Mouse (Mus musculus) liver, embryonic 14.5 days (tissue): ENCODE results near the gene Serpinb6a. TPM values are rescaled to one million over a fixed set of nuclear protein-coding genes. Genes with fewer than 3 reads are reported as not detected.

Experiments
- ATAC-seq: fragments of 200-750 bp; cut with Nextera tagmentation; 2 replicates; pipeline ENCODE4 v1.8.0; 2017; ENCODE audit warnings: moderate number of reproducible peaks, mild to moderate bottlenecking, moderate library complexity; ENCODE audit not compliant: insufficient read depth
- DNase-seq, 3 experiments: peaks; one replicate each; pipeline ENCODE4 v3.0.0-alpha.2; 2012 to 2013; ENCODE audit warnings: low read depth in 3 of 3, low spot score in 3 of 3
- H3K27ac ChIP-seq: fragments of 300-500 bp; sonication (generic); 2 replicates; pipeline ENCODE4 v1.5.1; 2014; ENCODE audit warnings: moderate library complexity, mild to moderate bottlenecking, control low read depth, inconsistent platforms
- H3K27me3 ChIP-seq: fragments of 300-500 bp; sonication (generic); 2 replicates; pipeline ENCODE4 v1.6.1; 2014; ENCODE audit warnings: mild to moderate bottlenecking, low read length, moderate library complexity; ENCODE audit not compliant: control insufficient read depth, insufficient read depth
- H3K36me3 ChIP-seq: fragments of 300-500 bp; sonication (generic); replicated peaks from 2 replicates; pipeline ENCODE4 v1.6.1; 2014; ENCODE audit warnings: low read depth; ENCODE audit not compliant: control insufficient read depth, insufficient read depth
- H3K4me1 ChIP-seq, 2 experiments: fragments of 200-500 bp in 1 of 2; fragments of 300-500 bp in 1 of 2; sonication (generic) in 1 of 2; replicated peaks; 2 replicates each; pipeline ENCODE4 v1.6.1; 2012 to 2014; ENCODE audit warnings: antibody characterized with exemption in 1 of 2, inconsistent platforms in 1 of 2, low read length in 1 of 2; ENCODE audit not compliant: control insufficient read depth in 2 of 2, insufficient read depth in 2 of 2
- H3K4me2 ChIP-seq: fragments of 300-500 bp; sonication (generic); 2 replicates; pipeline ENCODE4 v1.6.1; 2014; ENCODE audit warnings: low read depth, mild to moderate bottlenecking, control low read depth, moderate library complexity
- H3K4me3 ChIP-seq, 2 experiments: fragments of 200-500 bp in 1 of 2; fragments of 300-500 bp in 1 of 2; sonication (generic) in 1 of 2; 2 replicates each; pipeline ENCODE4 v1.5.1; 2012 to 2014; ENCODE audit warnings: low read depth in 2 of 2, low read length in 2 of 2, mild to moderate bottlenecking in 2 of 2, control low read depth in 1 of 2, inconsistent platforms in 1 of 2, moderate library complexity in 1 of 2; ENCODE audit not compliant: insufficient read depth in 1 of 2
- H3K9ac ChIP-seq: fragments of 300-500 bp; sonication (generic); replicated peaks from 2 replicates; pipeline ENCODE4 v1.6.1; 2014; ENCODE audit warnings: mild to moderate bottlenecking, control low read depth, moderate library complexity
- H3K9me3 ChIP-seq: fragments of 300-500 bp; sonication (generic); 2 replicates; pipeline ENCODE4 v1.6.1; 2016; ENCODE audit warnings: low read length, mixed read lengths; ENCODE audit not compliant: control insufficient read depth
- CTCF ChIP-seq: IDR thresholded peaks from 2 replicates; pipeline ENCODE4 v1.5.1; 2016; ENCODE audit warnings: antibody characterized with exemption, low read depth, control low read depth
- EP300 ChIP-seq: IDR thresholded peaks from 2 replicates; pipeline ENCODE4 v1.6.1; 2016; ENCODE audit warnings: antibody characterized with exemption, low read depth
- WGBS: fragments of 180-500 bp; shearing (Covaris S2); extraction: QIAGEN DNeasy Blood & Tissue Kit; methylation state at CpG from one replicate; pipeline ENCODE4 v1.1.7; 2014; ENCODE audit not compliant: insufficient replicate concordance; 5-methylcytosine and 5-hydroxymethylcytosine counted together
- polyA plus RNA-seq, 2 experiments: library from polyadenylated mRNA; depleted of rRNA in 1 of 2; stranded (reverse) in 1 of 2; unstranded in 1 of 2; fragments of >200 nt; fragmentation: Nextera tagmentation in 1 of 2; extraction: Ambion mirVana in 1 of 2; gene quantifications; 2 replicates each; pipeline versions ENCODE4 v1.2.1 to v1.2.3; 2012 to 2014

The Serpinb6a gene
- polyA plus RNA-seq, 2 experiments: 12.7 to 17.1 TPM

DNA sequence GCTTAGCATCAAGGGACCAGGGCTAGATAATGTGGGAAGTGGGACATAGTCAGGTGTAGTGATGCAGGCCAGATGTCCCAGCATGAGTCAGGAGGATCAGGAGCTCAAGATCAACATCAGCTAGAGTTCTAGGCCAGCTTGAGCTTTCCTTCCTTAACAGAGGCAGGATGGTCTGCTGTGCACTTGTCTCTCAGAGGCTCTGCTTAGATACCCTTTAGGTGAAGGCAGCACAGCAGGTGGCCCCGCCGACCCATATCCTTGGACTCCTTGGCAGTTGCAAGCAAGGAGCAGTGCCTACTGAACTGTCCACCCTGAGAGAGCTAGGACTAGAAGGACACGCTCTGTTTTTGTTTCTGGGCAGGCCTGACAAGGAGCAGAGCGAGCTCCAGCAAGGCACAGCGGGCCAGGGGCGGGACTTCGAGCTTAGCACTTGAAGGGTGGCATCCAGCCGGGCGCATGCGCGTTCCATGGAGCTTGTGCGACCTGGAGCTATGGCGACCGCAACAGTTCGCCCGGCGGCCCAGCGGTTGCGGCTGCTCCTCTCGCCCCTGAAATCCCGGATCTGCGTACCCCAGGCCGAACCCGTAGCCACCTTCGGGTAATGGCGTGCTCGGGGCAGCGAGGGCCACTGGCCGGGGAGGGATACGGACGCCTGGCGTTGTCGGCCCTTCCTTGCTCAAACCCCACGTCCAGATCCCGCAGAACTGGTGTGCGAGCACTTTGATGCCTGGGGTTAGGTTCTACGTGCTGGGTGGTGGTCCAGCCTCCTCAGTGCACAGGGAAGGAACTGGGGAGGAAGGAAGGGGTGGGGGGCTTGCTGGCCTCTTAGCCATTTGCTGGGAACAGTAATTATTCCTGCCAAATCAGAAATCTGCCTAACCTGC is 34.8 kb upstream of the Serpinb6a start, which contains the start of gene Bphl:
Gene Bphl (plus strand): TSS at position 426 of the 884 bp plus-strand sequence.
- Histone ChIP-seq H3K27ac (no peak within 1 kb of the TSS; the same call in none of the 2 replicates), H3K4me1 (peaks cover 2 to 14% of the 10 kb centered on the region in 2 experiments; a peak in 3 of 4 replicates), H3K4me3 (peak within 1 kb of the TSS; percentile 74 to 79), H3K9me3 (no peaks in the 10 kb centered on the region), H3K36me3 (peaks cover 13% of the 10 kb centered on the region), H3K27me3 (no peaks in the 10 kb centered on the region), H3K9ac (peak within 1 kb of the TSS; percentile 91), H3K4me2 (peak within 1 kb of the TSS; percentile 81)
- DNase-seq (peak; percentile 84 to 85 (median 85)), ATAC-seq (peak; percentile 85)
- TF ChIP-seq CTCF: no peak
- TF ChIP-seq EP300: no peak
- 2% methylated on average over 37 of the region's 37 CpGs for WGBS

DNA sequence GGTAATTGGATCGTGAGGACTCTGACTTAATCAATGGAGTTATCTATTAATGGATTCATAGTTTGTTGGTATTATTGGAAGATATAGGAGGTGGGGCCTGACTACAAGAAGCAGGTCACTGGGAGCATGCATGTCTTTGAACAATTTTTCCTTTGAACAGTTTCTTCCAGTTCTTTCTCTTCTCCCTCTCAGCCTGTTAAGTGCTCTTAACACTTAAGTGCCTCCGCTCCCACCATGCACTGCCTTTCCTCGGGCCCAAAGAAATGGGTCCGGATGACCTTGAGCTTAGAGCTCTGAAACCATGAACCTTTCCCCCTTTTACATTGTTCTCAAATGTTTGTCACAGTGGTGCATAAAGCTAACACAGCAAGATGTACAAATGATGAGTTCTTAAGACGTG is 34.1 kb upstream of the Serpinb6a start:
- DNase-seq: no peak
- Histone ChIP-seq H3K27me3 (no peaks in the 10 kb centered on the region), H3K9ac (no peak overlapping the region), H3K36me3 (peaks cover 13% of the 10 kb centered on the region), H3K9me3 (no peaks in the 10 kb centered on the region), H3K4me3 (no peak overlapping the region), H3K4me1 (peaks cover 2 to 15% of the 10 kb centered on the region in 2 experiments; a peak in 3 of 4 replicates), H3K4me2 (no peak overlapping the region), H3K27ac (no peak overlapping the region; the same call in 1 of the 2 replicates)
- no peak for TF ChIP-seq EP300
- no peak for TF ChIP-seq CTCF
- 75% methylated on average over 5 of the region's 5 CpGs for WGBS
- no peak for ATAC-seq

GRCm38 (mm10) chr13:34035424-34035823 is 32.8 kb upstream of the Serpinb6a start:
- Histone ChIP-seq H3K9me3 (no peaks in the 10 kb centered on the region), H3K9ac (no peak overlapping the region), H3K4me1 (peaks cover 2 to 18% of the 10 kb centered on the region in 2 experiments; a peak in 3 of 4 replicates), H3K27me3 (no peaks in the 10 kb centered on the region), H3K27ac (no peak overlapping the region), H3K4me2 (no peak overlapping the region), H3K4me3 (no peak overlapping the region), H3K36me3 (peaks cover 13% of the 10 kb centered on the region)
- TF ChIP-seq EP300 (no peak), CTCF (no peak)
- 66% methylated on average over 3 of the region's 3 CpGs for WGBS
- DNase-seq (no peak), ATAC-seq (no peak)

GRCm38 (mm10) chr13:34032041-34032440 is 29.4 kb upstream of the Serpinb6a start:
- no peaks in the 10 kb centered on the region for H3K27me3 ChIP-seq
- TF ChIP-seq CTCF: no peak
- no peak for TF ChIP-seq EP300
- DNase-seq (no peak), ATAC-seq (peak; percentile 31; the same call in 1 of the 2 replicates)
- H3K4me1 ChIP-seq: peaks cover 0 to 10% of the 10 kb centered on the region in 2 experiments; a peak in 2 of 4 replicates
- H3K36me3 ChIP-seq: peaks cover 19% of the 10 kb centered on the region
- WGBS: 38% methylated on average over 2 of the region's 2 CpGs
- no peak overlapping the region for H3K4me2 ChIP-seq
- no peak overlapping the region for H3K4me3 ChIP-seq
- no peak overlapping the region for H3K9ac ChIP-seq
- no peaks in the 10 kb centered on the region for H3K9me3 ChIP-seq
- no peak overlapping the region for H3K27ac ChIP-seq

- no peak overlapping the region for H3K9ac ChIP-seq
- TF ChIP-seq EP300 (no peak), CTCF (no peak)
- no peak overlapping the region for H3K27ac ChIP-seq
- no peaks in the 10 kb centered on the region for H3K27me3 ChIP-seq
- no peaks in the 10 kb centered on the region for H3K4me1 ChIP-seq
- no peaks in the 10 kb centered on the region for H3K9me3 ChIP-seq
- no peak overlapping the region for H3K4me3 ChIP-seq
- H3K4me2 ChIP-seq: no peak overlapping the region
- DNase-seq (no peak), ATAC-seq (no peak)
- peaks cover 26% of the 10 kb centered on the region for H3K36me3 ChIP-seq
- WGBS: 89% methylated on average over 2 of the region's 2 CpGs
Measured at GRCm38 (mm10) chr13:34021998-34022397, 19.4 kb upstream of the Serpinb6a start.
